Mouse (Mus musculus) ovary, adult 10 weeks (tissue): Measurements from ENCODE around the gene Trim31. TPM values are rescaled to one million over a fixed set of nuclear protein-coding genes. Genes with fewer than 3 reads are reported as not detected.

Source experiments
- polyA plus RNA-seq: library from polyadenylated mRNA; stranded (reverse); fragments of 350-450 nt; fragmentation: Illumina TruSeq; extraction: RNeasy Lipid Tissue Mini Kit (QIAGEN cat#74804); gene quantifications from one replicate; pipeline ENCODE4 v1.2.3, GENCODE M21; 2014

Gene Trim31
- polyA plus RNA-seq, result not detected

DNA sequence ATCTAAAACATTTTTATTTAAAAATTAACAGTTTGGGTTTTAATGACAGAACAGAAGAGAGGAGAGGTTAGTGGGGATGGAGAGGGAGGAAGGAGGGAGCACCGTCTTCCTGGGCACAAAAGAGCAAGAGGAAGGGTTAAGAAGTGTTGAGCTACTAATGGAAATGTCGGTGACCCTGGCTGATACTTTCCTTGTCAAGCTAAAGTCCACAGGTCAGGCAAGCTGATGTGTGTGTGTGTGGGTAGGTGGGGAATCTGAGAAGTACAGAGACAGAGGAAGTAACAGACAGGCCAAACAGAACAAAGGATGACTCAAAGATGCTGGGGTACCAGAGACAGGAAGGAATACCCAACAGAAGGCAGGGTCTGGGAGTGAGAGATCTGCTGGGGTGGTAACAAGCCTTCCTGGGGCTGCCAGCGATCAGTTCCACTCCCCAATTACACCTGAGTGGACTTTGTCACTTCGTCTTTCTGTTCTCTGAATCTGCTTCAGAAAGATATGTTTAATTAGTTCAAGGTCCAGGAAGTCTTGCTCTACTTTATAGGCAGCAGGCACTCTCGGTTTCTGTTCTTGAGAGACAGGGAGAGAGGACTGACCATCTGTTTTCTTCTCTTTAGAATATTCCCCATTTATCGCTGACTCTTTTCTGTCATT lies at the start of gene Trim31:
Gene Trim31 (plus strand): TSS at position 567 of the 654 bp plus-strand sequence.

DNA sequence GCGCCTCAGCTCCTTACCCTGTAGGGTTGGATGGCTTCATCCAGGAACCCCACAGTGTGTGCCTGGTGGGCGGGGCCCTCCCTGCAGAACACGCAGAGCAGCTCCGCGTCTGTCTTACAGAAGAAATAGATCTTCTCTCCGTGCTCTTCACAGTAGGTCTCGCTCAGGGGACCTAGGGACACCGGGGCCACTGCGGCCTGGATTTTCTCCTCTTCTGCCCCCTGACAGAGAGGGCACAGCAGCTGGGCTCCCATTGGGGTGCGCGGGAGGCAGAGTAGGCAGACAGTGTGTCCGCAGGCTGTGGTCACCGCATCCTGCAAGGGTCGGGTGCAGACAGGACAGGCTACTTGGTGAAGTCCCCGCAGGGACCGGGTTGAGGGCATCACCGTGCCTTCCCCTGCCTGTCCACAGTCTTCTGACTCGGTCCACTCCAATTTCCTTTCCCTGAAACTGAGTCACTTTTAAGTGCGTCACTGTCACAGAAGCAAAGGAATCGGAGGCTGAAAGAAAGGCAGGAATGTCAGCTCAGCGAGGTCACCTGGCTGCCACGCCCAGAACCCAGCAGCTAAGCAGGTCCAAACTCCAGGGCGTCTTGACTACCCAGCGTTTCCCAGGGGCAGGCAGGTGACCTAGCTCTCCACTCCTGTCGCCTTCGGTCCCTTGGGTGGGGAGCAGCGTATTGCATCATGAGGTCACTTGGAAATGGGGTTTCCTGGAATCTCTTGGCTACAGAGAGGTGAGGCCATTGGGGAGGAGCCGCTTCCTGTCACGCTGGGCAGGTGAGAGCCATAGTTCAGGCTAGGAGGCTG lies 31.0 kb upstream of the Trim31 start, which contains the start of gene Trim15:
Gene Trim15 (minus strand): TSS at position 492 of the 809 bp plus-strand sequence.

DNA sequence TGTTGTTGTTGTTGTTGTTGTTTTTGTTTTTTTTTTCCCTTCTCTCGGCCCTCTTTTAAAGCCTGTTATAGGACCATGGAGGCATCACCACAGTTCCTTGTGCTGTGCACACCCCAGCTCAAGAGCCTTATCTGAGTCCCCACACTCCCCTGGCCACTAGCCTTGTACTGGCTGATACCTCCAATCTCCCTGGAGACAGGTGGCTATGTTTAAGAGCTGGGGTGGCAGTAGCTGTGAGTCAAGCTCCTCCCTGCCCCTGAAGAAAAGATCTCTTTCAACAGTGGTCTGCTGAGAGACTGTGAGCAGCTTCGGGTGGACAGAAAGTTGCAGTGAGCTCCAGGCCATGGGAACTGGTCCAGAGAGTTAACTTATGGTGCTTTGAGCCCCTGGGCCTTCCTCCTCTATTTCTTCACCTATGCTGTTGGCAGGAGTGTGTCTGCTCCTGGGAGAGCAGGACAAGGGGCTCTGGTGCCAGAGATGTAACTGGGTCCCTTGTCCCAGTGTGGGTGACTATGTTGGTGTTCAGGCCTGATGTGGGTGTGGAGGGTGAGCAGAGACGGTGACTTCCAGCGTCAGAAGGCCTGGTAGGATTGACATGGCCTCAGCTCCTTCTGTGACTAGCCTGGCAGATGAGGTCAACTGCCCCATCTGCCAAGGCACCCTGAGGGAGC lies 28.5 kb upstream of the Trim31 start, which contains the start of gene Trim10:
Gene Trim10 (plus strand): TSS at position 291 of the 671 bp plus-strand sequence.

DNA sequence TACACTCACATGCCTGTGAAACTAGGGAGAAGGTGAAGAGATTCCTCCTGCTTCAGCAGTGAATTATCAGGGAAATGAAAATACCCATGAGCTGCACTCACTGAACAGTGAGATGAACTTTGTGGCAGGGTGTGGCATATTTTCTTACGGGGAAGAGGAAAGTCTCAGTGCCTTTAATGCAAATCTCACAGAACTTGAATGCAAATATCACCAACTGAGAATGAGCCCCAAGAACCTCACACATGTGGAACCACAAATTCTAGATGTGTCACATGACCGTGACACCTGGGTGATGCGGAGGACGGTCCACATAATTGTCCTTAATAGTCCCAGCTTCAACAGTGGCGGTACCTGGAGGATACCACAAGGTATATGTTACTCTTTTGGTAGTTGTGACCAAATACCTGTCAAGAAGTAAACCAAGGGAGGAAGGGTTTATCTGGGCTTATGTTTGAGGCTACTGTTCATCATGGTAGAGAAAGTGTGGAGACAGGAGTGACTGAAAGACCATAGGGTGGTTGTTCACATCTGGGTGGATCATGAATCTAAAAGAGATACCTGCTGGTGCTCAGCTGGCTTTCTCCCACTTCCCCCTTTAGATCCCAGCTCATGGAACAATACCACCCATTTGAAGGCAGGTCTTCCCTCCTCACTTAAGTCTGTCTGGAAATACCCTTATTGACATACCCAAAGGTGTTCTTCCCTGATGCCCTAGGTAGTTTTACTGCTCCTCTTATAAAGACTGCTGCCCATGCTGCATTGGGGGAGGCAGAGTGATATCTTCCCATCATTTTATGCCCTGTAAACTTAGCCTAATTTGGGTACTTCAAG lies 7.6 kb upstream of the Trim31 start, which contains the start of gene Trim40:
Gene Trim40 (minus strand): TSS at position 51 of the 831 bp plus-strand sequence.

DNA sequence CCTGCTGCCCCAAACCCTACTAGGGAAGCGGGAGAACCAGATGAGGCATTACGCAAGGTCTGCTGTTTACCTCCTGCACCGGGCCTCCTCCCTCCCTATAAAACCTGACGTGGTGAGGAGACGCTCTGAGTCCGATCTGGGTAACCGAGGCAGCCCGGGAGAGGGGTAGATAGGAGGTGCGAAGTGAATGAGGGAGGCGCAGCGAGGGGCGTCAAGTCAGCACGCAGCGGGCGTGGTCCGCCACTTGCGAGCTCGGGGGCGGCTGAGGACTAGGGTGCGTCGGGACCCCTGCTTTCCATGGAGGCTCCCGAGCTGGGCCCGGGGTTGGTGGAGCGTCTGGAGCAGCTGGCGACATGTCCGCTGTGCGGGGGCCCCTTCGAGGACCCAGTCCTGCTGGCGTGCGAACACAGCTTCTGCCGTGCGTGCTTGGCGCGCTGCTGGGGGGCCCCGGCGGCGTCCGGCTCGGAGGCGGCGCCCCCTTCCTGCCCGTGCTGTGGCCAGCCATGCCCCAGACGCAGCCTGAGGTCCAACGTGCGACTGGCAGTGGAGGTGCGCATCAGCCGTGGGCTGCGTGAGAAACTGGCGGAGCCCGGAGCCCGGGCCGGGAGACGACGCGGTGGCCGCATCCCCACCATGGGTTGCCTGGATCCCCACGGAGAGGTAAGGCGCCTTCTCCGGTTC lies 45.0 kb downstream of the Trim31 start, which contains the start of gene Rnf39:
Gene Rnf39 (plus strand): TSS at position 128 of the 681 bp plus-strand sequence.

DNA sequence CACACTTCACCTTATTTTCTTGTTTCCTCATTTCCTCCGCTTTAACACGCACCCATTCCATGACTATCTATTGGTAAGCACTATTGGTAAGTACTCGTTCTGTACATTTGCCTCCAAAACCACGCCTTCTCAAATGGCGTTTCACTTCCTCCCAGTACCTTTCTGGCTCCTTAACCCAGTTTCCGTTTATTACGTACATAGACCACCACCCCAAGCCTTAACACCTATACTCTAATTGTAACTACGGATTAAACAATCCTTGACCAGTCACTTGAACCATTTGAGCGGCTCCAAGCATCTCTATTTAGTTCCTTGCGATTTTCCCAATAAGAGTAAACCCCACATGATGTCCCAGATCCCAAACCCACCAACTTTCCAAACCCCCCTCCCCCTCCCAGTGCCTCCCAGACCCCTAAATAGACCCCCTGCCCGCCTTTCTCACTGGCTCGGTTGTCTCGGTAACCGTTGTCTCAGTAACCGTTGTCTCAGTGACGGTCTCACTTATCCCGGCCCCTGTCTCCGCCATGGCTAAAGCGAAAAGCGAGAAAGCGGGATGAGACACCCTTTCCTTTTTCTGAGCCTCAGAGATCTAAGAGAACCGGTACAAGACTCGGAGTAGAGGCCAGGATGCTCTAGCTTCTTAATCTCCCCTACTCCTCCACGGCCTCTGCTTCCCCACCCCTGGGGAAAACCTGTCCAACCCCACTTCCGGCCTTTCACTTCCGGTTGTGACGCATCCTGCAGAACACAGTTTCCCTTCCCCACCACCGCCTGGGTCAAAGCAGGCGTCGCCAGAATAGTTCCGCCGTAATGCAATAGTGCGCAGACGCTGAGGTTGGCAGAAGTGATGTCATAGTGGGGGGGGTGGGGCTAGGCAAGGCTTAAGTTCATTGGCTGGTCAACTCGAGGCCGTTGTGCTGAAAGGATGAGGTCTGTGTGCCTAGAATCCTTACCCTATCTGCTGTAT lies 53.3 kb downstream of the Trim31 start, which contains the start of gene Ppp1r11:
Gene Ppp1r11 (minus strand): TSS at position 761 of the 967 bp plus-strand sequence.

DNA sequence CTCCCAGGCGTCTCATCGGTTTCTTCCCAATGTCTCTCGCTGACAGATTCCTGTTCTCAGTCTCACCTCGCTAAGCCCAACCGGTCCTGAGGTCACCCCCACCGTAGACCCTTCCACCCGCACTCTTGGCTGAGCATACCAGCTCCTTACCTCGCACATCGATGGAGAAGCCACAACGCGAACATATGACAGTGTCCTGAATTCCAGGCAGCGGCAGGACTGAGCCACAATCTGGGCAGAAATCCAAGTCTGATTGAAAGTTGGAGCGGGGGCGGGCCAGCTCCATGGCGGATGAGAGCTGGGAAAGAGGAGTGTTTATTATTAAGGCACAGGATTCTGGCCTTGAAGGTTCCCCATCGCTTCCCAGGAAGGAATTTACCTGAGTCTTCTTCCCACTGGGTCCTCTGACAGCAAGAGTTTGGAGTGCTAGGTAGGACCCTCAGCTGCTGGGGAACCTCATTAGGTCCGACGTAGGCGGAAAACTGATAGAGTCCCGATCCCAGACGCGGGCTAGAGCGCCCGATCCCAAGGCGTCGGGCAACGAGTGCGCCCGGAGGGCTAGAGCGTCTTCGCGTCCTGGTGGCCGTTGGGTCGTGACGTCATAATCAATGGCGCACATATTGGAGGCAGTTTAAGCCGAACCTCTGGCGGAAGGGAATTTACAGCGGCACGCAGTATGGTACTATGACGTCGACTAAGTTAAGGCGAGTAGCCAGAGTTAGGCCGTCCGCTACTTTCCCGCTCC lies 60.3 kb downstream of the Trim31 start, which contains the start of the genes Znrd1 and Znrd1as:
Gene Znrd1 (minus strand): TSS at position 561 of the 745 bp plus-strand sequence.
Gene Znrd1as (plus strand): TSS at position 594 of the 745 bp plus-strand sequence.

Other genes starting within 250 kb of the Trim31 start
- gene H2-M1, start 225.9 kb upstream of the Trim31 start, polyA plus RNA-seq, result not detected
- gene H2-M10.5, start 125.2 kb upstream of the Trim31 start, polyA plus RNA-seq, result not detected
- gene H2-M10.6, start 85.9 kb upstream of the Trim31 start, polyA plus RNA-seq, result not detected
- gene Trim26, start 61.0 kb upstream of the Trim31 start, polyA plus RNA-seq, result 28.4 TPM
- not detected for gene Trim15, start 30.9 kb upstream of the Trim31 start, polyA plus RNA-seq
- gene Trim10, start 28.5 kb upstream of the Trim31 start, polyA plus RNA-seq, result not detected
- 0.31 TPM for gene Trim40, start 8.0 kb upstream of the Trim31 start, polyA plus RNA-seq
- gene Rnf39, start 44.8 kb downstream of the Trim31 start, polyA plus RNA-seq, result not detected
- gene Ppp1r11, start 53.6 kb downstream of the Trim31 start, polyA plus RNA-seq, result 5.5 TPM
- gene Znrd1, start 60.4 kb downstream of the Trim31 start, polyA plus RNA-seq, result 21.8 TPM
- 19.0 TPM for gene Znrd1as, start 60.5 kb downstream of the Trim31 start, polyA plus RNA-seq
- not detected for gene 2410137M14Rik, start 83.1 kb downstream of the Trim31 start, polyA plus RNA-seq
- gene H2-M5, start 91.4 kb downstream of the Trim31 start, polyA plus RNA-seq, result not detected
- 39.5 TPM for gene Zfp57, start 103.0 kb downstream of the Trim31 start, polyA plus RNA-seq
- gene Mog, start 125.3 kb downstream of the Trim31 start, polyA plus RNA-seq, result not detected
- 33.8 TPM for gene Gabbr1, start 147.8 kb downstream of the Trim31 start, polyA plus RNA-seq
- gene Olfr90, start 190.4 kb downstream of the Trim31 start, polyA plus RNA-seq, result not detected
- not detected for gene Olfr91, start 200.2 kb downstream of the Trim31 start, polyA plus RNA-seq
- not detected for gene Olfr92, start 222.0 kb downstream of the Trim31 start, polyA plus RNA-seq